Mouse (Mus musculus): ENCODE measurements at regions not wholly inside any gene's neighbourhood (a gene's known extent, or its start where the extent isn't known, plus 50 kb on each side); places are given as distances from the start of the nearest gene placed in this dataset.

DNA sequence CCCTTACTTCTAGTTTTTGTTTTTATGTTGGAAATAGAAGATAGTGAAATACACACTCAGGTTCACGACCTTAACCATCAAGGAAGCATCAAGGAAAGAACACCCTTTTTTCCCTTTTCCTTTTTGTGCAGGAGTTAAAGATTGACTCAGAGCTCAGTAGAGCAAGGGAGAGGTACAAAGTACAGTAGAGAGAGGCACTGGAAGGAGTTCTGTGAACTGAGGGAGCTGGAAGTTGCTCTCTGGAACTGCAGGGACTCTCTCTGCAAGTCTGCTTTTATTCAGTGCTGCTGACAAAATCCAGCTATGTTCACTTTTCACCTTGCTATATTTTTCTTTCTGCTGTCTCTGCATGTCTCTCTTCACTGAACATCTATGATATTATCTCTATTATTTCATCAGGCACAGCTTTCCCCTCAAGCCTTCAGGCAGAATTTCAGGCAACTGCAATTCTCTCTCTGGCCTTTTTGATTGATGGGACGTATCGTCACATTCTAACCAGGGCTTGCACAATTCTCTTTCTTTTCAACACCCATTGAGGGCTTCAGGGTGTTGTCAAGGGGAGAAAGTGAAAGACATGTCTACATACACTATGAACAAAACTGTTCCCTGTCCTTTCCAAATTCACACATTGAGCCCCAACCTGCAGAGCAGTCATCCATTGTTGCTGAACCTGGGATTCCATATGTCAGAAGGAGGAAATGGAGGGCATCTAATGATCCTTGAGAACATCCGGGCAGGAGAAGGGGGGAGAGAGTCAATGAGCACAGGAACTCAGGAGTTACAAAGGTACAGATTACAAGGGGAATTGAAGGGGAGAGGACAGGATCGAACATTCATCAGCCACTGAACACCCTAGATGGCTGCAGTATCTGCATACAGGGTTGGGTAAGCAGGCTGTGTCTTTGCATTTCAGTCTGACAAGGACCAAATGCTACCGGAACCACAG, 228.9 kb downstream of the Kif20b start:
- H3K36me3 ChIP-seq (replicated peaks; ENCODE audit: control insufficient read depth, insufficient read depth, low read length), result no peaks in the 10 kb centered on the region
- no peaks in the 10 kb centered on the region for H3K9me3 ChIP-seq (replicated peaks; ENCODE audit: control insufficient read depth, low read length)
- no peaks in the 10 kb centered on the region for H3K27me3 ChIP-seq (ENCODE audit: control insufficient read depth, insufficient read depth, low read length)
- DNase-seq (ENCODE audit: low spot score), result no peak
- TF ChIP-seq CTCF (IDR thresholded peaks at IDR 0.05; ENCODE audit: low read depth), result no peak
- WGBS, result 52% methylated on average over 6 of the region's 6 CpGs
- no peak overlapping the region for H3K4me2 ChIP-seq (ENCODE audit: low read depth, low read length)
- H3K4me3 ChIP-seq (ENCODE audit: low read depth, low read length), result no peak overlapping the region
- ATAC-seq (ENCODE audit: insufficient read depth, low read depth), result no peak
- H3K9ac ChIP-seq (replicated peaks; ENCODE audit: low read depth, low read length), result no peak overlapping the region
- H3K27ac ChIP-seq (ENCODE audit: low read depth), result no peak overlapping the region
- H3K4me1 ChIP-seq (ENCODE audit: control insufficient read depth, insufficient read depth), result no peaks in the 10 kb centered on the region

DNA sequence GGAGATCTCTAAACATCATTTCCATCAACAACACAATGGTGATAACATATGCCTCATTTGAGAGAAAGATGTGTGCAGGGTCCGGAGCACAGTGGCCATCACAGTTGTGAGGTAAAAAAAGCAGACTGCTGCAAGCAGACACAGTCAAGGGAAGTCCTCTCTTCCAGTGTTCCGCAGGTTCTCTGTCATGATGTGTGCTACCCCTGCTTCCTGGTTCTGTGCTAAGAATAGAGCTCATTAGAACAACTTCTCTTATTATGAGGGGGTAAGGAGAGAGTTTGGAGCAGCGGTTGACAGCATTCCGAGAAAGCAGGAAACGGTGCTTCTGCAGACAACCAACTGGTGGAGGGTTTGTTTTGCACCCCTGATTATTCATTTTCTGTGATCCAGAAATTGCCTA, 229.7 kb downstream of the Kif20b start:
- no peak overlapping the region for H3K4me2 ChIP-seq (ENCODE audit: low read depth, low read length)
- no peaks in the 10 kb centered on the region for H3K27me3 ChIP-seq (ENCODE audit: control insufficient read depth, insufficient read depth, low read length)
- TF ChIP-seq EP300 (IDR thresholded peaks at IDR 0.05; ENCODE audit: low read depth) (no peak), CTCF (IDR thresholded peaks at IDR 0.05; ENCODE audit: low read depth) (no peak)
- ATAC-seq (ENCODE audit: insufficient read depth, low read depth) (no peak; the same call in 1 of the 2 replicates), DNase-seq (ENCODE audit: low spot score) (no peak)
- no peak overlapping the region for H3K9ac ChIP-seq (replicated peaks; ENCODE audit: low read depth, low read length)
- no peaks in the 10 kb centered on the region for H3K4me1 ChIP-seq (ENCODE audit: control insufficient read depth, insufficient read depth)
- H3K36me3 ChIP-seq (replicated peaks; ENCODE audit: control insufficient read depth, insufficient read depth, low read length), result no peaks in the 10 kb centered on the region
- 33% methylated on average over 5 of the region's 5 CpGs for WGBS
- no peak overlapping the region for H3K27ac ChIP-seq (ENCODE audit: low read depth)
- H3K4me3 ChIP-seq (ENCODE audit: low read depth, low read length), result no peak overlapping the region
- no peaks in the 10 kb centered on the region for H3K9me3 ChIP-seq (replicated peaks; ENCODE audit: control insufficient read depth, low read length)

DNA sequence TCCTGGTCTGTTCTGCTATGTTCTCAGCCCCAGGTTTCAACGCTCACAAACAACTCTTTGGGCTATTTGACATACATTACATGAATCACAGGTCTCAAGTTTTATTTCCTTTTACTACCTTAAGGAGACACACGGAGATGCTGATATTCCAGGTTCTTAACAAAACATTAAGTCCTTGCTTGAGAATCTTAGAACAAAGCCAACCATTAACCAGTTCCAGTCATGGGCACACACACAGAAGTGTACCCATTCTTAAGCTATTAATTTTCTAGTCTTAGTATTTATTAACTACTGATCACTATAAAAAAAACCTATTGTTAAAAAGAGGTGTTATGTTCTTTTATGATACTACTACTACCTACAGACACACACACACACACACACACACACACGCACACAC, 235.7 kb downstream of the Kif20b start:
- Histone ChIP-seq H3K27ac (ENCODE audit: low read depth) (no peak overlapping the region), H3K4me3 (ENCODE audit: low read depth, low read length) (no peak overlapping the region), H3K9me3 (replicated peaks; ENCODE audit: control insufficient read depth, low read length) (no peaks in the 10 kb centered on the region), H3K9ac (replicated peaks; ENCODE audit: low read depth, low read length) (no peak overlapping the region), H3K27me3 (ENCODE audit: control insufficient read depth, insufficient read depth, low read length) (no peaks in the 10 kb centered on the region), H3K36me3 (replicated peaks; ENCODE audit: control insufficient read depth, insufficient read depth, low read length) (no peaks in the 10 kb centered on the region), H3K4me2 (ENCODE audit: low read depth, low read length) (no peak overlapping the region), H3K4me1 (ENCODE audit: control insufficient read depth, insufficient read depth) (no peaks in the 10 kb centered on the region)
- ATAC-seq (ENCODE audit: insufficient read depth, low read depth) (no peak), DNase-seq (ENCODE audit: low spot score) (no peak)
- no peak for TF ChIP-seq EP300 (IDR thresholded peaks at IDR 0.05; ENCODE audit: low read depth)
- 90% methylated on average over 3 of the region's 3 CpGs for WGBS

DNA sequence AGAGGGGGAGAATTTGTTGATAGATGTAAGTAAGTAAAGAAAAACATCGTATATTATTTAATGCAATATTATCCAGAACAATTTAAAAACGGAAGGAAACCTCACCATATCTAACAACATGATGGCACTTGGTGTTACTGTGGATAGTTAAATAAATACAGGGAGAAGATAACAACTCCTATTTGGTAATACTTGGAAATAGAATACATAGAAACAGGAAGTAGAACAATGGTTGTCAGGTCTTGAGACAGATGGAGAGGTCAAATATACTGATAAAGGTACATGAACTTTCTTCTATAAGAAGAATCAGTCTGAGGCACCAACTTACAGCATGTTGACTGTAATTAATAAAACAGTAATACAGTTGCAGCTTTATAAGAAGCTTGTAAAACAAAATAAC, 242.6 kb downstream of the Kif20b start:
- WGBS, result 56% methylated on average over 2 of the region's 2 CpGs
- no peaks in the 10 kb centered on the region for H3K27me3 ChIP-seq (ENCODE audit: control insufficient read depth, insufficient read depth, low read length)

DNA sequence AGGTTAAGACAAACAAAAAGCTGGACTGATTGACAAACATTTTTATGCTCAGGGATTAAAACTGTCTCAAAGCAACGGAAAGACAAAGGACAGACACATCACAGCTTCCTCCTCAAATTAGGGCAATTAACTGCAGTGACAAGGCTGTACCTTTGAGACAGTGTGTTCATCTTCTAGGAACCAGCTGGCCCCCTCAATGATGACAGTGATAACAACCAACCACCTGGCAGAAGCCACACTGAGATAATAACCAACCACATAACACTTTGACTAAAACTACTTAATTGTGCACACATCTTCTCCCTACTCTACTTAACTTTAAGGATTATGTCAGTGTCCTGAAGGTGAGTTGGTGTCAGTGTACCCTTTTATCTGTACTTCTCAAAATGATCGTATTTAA, 248.4 kb downstream of the Kif20b start:
- Histone ChIP-seq H3K9ac (replicated peaks; ENCODE audit: low read depth, low read length) (no peak overlapping the region), H3K4me3 (ENCODE audit: low read depth, low read length) (no peak overlapping the region), H3K36me3 (replicated peaks; ENCODE audit: control insufficient read depth, insufficient read depth, low read length) (no peaks in the 10 kb centered on the region), H3K9me3 (replicated peaks; ENCODE audit: control insufficient read depth, low read length) (no peaks in the 10 kb centered on the region), H3K27ac (ENCODE audit: low read depth) (no peak overlapping the region), H3K4me2 (ENCODE audit: low read depth, low read length) (no peak overlapping the region), H3K4me1 (ENCODE audit: control insufficient read depth, insufficient read depth) (no peaks in the 10 kb centered on the region), H3K27me3 (ENCODE audit: control insufficient read depth, insufficient read depth, low read length) (no peaks in the 10 kb centered on the region)
- TF ChIP-seq EP300 (IDR thresholded peaks at IDR 0.05; ENCODE audit: low read depth) (no peak), CTCF (IDR thresholded peaks at IDR 0.05; ENCODE audit: low read depth) (no peak)
- ATAC-seq (ENCODE audit: insufficient read depth, low read depth), result no peak
- no peak for DNase-seq (ENCODE audit: low spot score)
- WGBS, result 62% methylated on average over 2 of the region's 2 CpGs

More for the DNA sequence above, 242.6 kb downstream of the Kif20b start:
- H3K4me1 ChIP-seq (ENCODE audit: control insufficient read depth, insufficient read depth), result no peaks in the 10 kb centered on the region
- H3K4me2 ChIP-seq (ENCODE audit: low read depth, low read length), result no peak overlapping the region
- DNase-seq (ENCODE audit: low spot score) (no peak), ATAC-seq (ENCODE audit: insufficient read depth, low read depth) (no peak)
- no peak overlapping the region for H3K9ac ChIP-seq (replicated peaks; ENCODE audit: low read depth, low read length)
- H3K27ac ChIP-seq (ENCODE audit: low read depth), result no peak overlapping the region
- no peaks in the 10 kb centered on the region for H3K36me3 ChIP-seq (replicated peaks; ENCODE audit: control insufficient read depth, insufficient read depth, low read length)
- no peaks in the 10 kb centered on the region for H3K9me3 ChIP-seq (replicated peaks; ENCODE audit: control insufficient read depth, low read length)
- H3K4me3 ChIP-seq (ENCODE audit: low read depth, low read length), result no peak overlapping the region
- TF ChIP-seq CTCF (IDR thresholded peaks at IDR 0.05; ENCODE audit: low read depth) (no peak), EP300 (IDR thresholded peaks at IDR 0.05; ENCODE audit: low read depth) (no peak)

DNA sequence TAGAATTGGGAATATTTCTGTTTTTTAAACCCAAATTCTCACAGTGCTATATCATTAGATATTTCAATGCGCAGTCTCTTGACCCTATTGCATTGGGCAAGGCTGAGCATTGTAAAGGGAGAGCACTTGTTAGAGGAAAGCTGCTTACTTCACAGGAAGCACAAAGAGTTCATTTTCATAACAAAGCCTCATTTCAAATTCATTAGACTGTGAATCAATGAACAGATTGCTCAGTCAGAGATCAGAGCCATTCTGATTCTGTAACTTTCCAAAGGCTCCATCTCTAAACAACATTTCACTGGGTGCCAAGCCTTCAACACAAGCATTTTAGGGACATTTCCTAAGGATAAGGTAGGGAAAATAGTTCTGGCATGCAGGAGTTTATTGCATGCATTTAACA, 257.9 kb downstream of the Kif20b start:
- DNase-seq (ENCODE audit: low spot score) (no peak), ATAC-seq (ENCODE audit: insufficient read depth, low read depth) (no peak)
- H3K4me2 ChIP-seq (ENCODE audit: low read depth, low read length), result no peak overlapping the region
- no peak overlapping the region for H3K4me3 ChIP-seq (ENCODE audit: low read depth, low read length)
- no peaks in the 10 kb centered on the region for H3K4me1 ChIP-seq (ENCODE audit: control insufficient read depth, insufficient read depth)
- TF ChIP-seq CTCF (IDR thresholded peaks at IDR 0.05; ENCODE audit: low read depth) (no peak), EP300 (IDR thresholded peaks at IDR 0.05; ENCODE audit: low read depth) (no peak)
- no peaks in the 10 kb centered on the region for H3K36me3 ChIP-seq (replicated peaks; ENCODE audit: control insufficient read depth, insufficient read depth, low read length)
- WGBS, result 93% methylated on average over 1 of the region's 1 CpGs
- H3K9me3 ChIP-seq (replicated peaks; ENCODE audit: control insufficient read depth, low read length), result no peaks in the 10 kb centered on the region
- H3K9ac ChIP-seq (replicated peaks; ENCODE audit: low read depth, low read length), result no peak overlapping the region
- no peaks in the 10 kb centered on the region for H3K27me3 ChIP-seq (ENCODE audit: control insufficient read depth, insufficient read depth, low read length)
- no peak overlapping the region for H3K27ac ChIP-seq (ENCODE audit: low read depth)
